Mouse (Mus musculus): Measurements from ENCODE around the gene Pak6.

DNA sequence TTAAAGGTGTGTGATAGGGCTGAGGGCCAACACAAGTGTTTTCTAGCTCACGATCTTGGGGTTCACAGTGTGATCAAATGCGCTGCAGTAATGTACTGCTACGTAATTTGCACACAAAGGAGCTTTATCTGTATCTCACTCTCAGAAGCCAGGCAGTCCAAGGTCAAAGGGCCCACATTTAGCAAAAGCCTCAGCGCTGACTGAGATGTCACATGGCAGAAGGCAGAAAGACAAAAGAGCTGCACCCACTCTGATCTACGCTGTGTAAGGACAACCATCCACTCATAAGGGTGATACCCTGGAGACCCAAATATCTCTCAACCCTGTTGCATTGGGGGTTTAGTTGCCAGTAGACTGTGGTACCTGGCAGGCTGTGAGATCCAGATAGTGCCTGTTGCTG lies 4.1 kb downstream of the Pak6 start:
- TF ChIP-seq CTCF (IDR thresholded peaks at IDR 0.05; ENCODE audit: low read depth) (no peak), EP300 (IDR thresholded peaks at IDR 0.05; ENCODE audit: low read depth) (no peak)
